Mouse (Mus musculus) stomach, postnatal 0 days (tissue): ENCODE measurements around the gene Serpine1.

Experiments used
- CTCF ChIP-seq: IDR thresholded peaks from 2 replicates; pipeline ENCODE4 v1.5.1; 2016; ENCODE audit warnings: antibody characterized with exemption, low read depth, mild to moderate bottlenecking, moderate library complexity
- EP300 ChIP-seq: optimal IDR thresholded peaks from 2 replicates; pipeline ENCODE3; 2016; ENCODE audit warnings: antibody characterized with exemption

DNA sequence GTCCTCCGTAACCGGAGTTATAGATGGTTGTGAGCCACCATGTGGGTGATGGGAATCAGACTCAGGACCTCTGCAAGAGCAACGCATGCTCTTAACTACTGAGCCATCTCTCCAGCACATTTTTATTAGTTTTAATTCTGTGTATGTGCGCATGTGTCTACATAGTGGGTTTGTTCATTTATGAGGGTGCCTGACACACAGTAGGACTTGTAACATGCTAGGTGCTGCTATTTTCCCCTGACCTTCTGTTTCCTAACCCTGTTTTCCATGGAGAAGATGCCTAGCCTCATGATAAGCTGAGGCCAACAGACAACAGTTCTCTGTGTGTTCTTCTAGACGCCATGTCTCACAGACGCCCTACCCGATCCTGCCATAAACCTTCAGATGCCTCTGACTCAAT is 28.1 kb downstream of the Serpine1 start:
- TF ChIP-seq CTCF (no peak), EP300 (no peak)
